Mouse (Mus musculus) C2C12 (cell line): Measurements from ENCODE around the gene Abtb1.

ENCODE experiments used
- CEBPB ChIP-seq: IDR thresholded peaks from one replicate; pipeline ENCODE4 v1.6.1; 2011; ENCODE audit warnings: low read depth, mild to moderate bottlenecking, control low read depth, moderate library complexity
- CTCF ChIP-seq: IDR thresholded peaks from one replicate; pipeline ENCODE4 v1.5.1; 2011; ENCODE audit not compliant: control insufficient read depth, insufficient read depth, insufficient read length
- MAX ChIP-seq: IDR thresholded peaks from one replicate; pipeline ENCODE4 v1.6.1; 2011; ENCODE audit warnings: mild to moderate bottlenecking, control low read depth

- TF ChIP-seq CTCF (no peak), CEBPB (no peak), MAX (no peak)
These were observed 28.0 kb downstream of the Abtb1 start for GRCm38 (mm10) chr6:88813832-88814231.
